Mouse (Mus musculus): ENCODE measurements at regions not wholly inside any gene's neighbourhood (a gene's known extent, or its start where the extent isn't known, plus 50 kb on each side); places are given as distances from the start of the nearest gene placed in this dataset.

DNA sequence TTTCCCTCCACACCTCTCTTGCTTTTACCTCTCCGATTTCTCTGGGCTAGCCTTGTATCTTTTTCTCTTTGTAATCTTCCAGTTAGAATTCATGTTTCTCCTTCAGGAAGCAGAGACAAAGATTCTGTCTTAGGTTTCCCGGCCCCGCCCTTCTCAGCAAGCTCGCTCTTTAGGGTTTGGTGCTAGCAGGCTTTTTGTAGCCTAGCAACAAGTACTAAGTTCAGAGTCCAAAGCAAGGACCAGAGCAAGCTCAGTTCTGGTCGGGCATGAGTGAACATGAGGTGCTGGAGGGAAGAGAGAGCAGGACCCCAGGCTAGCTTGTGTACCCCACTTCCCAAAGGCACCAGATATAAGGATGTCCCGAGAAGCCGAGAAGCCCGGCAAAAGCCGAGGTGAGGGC is 70.0 kb upstream of the 4931429L15Rik start:
- no peak for DNase-seq (ENCODE audit: low read depth, low spot score)

DNA sequence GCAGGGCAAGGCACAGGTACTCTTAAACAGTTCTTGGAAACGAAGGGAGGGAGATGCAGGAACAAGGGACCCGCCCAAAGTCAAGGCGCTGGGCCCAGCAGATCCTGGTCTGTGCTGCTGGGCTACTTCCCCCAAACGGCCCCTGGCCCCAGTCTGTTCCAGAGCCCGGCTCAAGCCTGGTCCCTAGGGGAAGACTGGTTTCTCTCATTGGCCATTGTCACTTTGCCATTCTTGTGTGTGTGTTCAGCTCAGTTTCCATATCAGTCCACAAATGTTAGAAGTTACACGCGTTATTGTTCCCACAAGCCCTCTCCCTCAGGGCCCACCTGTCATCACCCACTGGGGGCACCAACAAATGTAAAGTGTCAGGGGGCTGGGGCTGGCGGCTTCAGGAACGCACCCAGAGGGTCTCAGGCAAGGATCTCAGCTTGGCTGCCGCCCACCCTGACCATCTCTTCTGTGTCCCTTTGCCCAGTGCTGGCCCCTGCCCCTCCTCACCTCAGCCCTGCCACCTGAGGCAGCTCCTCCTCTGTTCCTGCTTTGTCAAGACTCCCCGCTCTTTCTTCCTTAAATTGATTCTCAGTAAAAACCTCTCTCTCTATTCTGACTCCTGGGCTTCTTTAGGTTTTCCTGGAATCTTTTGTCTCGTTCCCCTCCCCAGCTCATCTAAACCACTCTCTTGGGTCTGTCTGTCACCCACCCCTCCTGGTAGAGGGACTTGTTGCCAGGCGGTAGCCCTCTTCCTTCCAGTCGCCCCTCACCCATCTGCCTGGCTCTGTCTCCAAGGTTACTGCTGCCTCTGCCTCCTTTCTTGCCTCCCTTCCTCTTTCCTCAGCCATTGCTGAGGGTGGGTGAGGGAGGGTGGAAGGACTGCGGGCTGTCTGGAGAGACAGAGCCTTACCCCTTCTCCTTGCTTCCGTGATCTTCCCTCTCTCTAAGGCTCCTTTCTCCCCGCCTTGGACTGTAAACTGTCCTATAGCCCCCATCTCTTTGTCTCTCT is 69.2 kb upstream of the 4931429L15Rik start:
- no peak for DNase-seq (ENCODE audit: low read depth, low spot score)

DNA sequence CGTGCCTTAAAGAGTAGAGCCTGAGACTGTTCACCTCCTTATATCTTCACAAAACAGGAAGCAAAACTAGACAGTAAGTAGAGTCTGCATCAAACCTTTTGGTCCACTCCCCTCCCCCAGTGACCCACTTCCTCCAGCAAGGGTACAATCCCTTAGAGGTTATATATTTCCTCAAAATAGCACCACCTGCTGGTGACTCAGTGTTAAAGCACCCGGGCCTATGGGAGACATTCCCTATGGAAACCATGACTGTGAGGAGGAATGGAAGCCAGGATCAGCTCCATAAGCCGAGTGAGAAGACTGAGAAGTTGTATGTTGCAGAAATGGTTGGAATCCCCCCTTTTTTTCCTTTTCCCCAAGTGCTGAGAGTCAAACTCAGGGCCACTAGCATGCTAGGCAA is 66.5 kb upstream of the 4931429L15Rik start:
- no peak for DNase-seq (ENCODE audit: low read depth, low spot score)

DNA sequence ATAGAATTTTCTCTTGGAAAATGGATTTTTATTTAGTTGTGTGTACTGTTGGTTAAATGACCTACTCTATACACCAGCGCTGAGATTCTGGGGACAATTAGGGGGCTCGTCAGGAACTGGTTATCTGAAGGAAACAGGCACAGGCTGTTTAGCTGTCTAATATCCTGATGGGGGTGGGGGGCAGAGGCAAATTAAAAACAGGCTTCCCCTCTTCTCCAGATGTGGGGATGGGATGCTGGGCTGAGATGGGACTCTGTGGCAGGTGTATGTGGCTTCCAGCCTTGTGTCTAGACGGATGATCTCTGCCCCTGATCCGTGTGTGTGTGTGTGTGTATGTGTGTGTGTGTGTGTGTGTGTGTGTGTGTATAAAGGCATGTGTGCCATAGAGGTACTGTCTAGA is 61.6 kb upstream of the 4931429L15Rik start:
- no peak for DNase-seq (ENCODE audit: low read depth, low spot score)

DNA sequence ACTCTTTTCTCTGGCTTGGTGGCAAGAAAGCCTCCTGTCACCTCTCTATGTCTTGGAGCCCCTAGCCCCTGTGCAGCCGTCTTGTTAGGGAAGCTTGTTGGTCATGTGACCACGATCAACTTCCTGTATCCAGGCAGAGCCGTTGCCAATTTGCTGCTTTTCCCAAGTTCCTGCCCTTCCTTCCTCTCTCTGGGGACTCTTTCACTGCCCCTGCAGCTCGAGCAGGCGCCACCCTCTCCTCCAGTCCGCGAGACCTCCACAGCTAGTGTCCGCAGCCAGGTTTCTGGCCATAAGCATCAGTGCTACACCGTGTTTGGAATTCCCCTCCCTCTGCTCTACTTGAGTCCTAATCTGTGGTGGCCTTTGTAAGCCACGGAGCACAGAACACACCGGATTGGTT is 59.7 kb upstream of the 4931429L15Rik start:
- DNase-seq (ENCODE audit: low read depth, low spot score): no peak

DNA sequence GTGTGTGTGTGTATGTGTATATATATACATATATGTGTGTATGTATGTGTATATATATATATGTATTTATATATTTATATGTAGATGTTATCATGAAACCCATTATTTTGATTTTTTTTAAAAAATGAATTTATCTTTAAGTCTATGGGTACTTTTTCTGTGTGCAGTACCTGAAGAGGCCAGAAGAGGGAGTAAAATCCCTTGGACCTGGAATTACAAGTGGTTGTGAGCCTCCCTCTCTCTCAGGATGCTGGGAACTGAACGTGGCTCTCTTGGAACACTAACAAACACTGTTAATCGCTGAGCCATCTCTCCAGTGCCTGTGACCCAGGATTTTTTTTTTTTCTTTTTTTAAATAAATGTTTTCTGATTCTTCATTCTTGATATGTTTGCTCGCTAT is 58.6 kb upstream of the 4931429L15Rik start:
- no peak for DNase-seq (ENCODE audit: low read depth, low spot score)

All from CD4-positive helper T cell, adult 2 months (primary cell).